ENCODE assay signal across 26 mouse cellular contexts in the genomic region with DNA sequence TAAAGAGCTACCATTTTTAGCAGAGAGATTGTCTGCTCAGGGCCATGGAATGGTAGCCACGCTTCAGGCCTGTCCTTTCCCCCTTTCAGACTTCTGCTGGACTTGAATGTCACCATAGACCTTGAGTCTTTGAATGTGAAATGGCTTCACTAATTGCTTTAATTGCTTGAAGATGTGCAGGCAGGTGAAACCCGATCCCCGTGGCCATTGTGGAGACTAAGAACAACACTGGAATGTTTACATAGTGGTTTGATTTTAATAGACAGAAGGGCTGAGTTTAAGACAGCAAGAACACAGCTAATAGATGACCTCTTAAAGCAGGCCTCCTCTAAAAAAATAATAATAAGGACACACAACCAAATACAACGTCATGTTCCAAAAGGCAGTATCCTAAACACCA.
DNase-seq lines count a peak whose midpoint lies in the region; ATAC-seq and TF ChIP-seq lines count a peak whose summit lies in the region.
"Had no signal": no experiment of that assay in that cellular context is flagged by ENCODE, and none has a peak within 500 bp of the region (broad histone marks: within the 10 kb centered on the region; RNA-seq: fewer than 3 reads in every experiment).

No protein-coding gene starts in this region.

- peak; percentile 25 for DNase-seq in kidney, postnatal 0 days (ENCODE audit: low spot score)
- no peak for DNase-seq in kidney, adult 2 months
- peak; percentile 69 for DNase-seq in Muller cell, postnatal 12 days (ENCODE audit: inconsistent ontology term)
- DNase-seq in embryo, embryonic 10.5 days (ENCODE audit: low spot score): peak; percentile 63
- peak; percentile 47 for DNase-seq in limb, embryonic 10.5 days (ENCODE audit: low spot score)
- DNase-seq in layer of hippocampus, postnatal 14 days (ENCODE audit: low spot score in 2 of 2): no peak
- no peak for DNase-seq in hindbrain, embryonic 11.5 days (ENCODE audit: low spot score)
- DNase-seq in T-cell, adult 2 months (ENCODE audit: low spot score): no peak
- DNase-seq: B cell, adult 2 months; cerebellum, adult 11 months; cerebellum, postnatal 10 days; gastrocnemius, postnatal 25 days; heart, adult 2 months; heart, postnatal 4 days; kidney, postnatal 10 days; layer of hippocampus, postnatal 36 days; lung, postnatal 14 days; right cerebral cortex, postnatal 25 days; spleen, adult 18-20 months had no signal

- TF ChIP-seq POLR2A in kidney, adult 2 months (IDR thresholded peaks at IDR 0.05; ENCODE audit: low read depth, low read length): no peak

- no peak overlapping the region for H3K27ac ChIP-seq in kidney, postnatal 0 days
- H3K27ac ChIP-seq in kidney, adult 2 months (ENCODE audit: insufficient read depth, low read depth, low read length): no peak overlapping the region
- H3K27ac ChIP-seq in limb, embryonic 10.5 days: no peak overlapping the region; the same call in 1 of the 2 replicates
- H3K27ac ChIP-seq in hindbrain, embryonic 11.5 days (ENCODE audit: low read depth, low read length): no peak overlapping the region
- H3K27ac ChIP-seq: forebrain, embryonic 10.5 days; heart, adult 2 months; intestine, embryonic 15.5 days; layer of hippocampus, adult 2 months; limb, embryonic 15.5 days; midbrain, embryonic 13.5 days had no signal

- TF ChIP-seq CTCF in kidney, postnatal 0 days (IDR thresholded peaks at IDR 0.05; ENCODE audit: low read depth): no peak
- no peak for TF ChIP-seq CTCF in kidney, adult 2 months (conservative IDR thresholded peaks at IDR 0.05; ENCODE audit: insufficient read depth, insufficient read length, low read depth, low read length)

- WGBS in kidney, postnatal 0 days: 34% methylated on average over 4 of the region's 4 CpGs
- 69% methylated on average over 4 of the region's 4 CpGs for WGBS in kidney, adult 2 months
- WGBS in limb, embryonic 10.5 days: 23% methylated on average over 4 of the region's 4 CpGs
- WGBS in hindbrain, embryonic 11.5 days: 52% methylated on average over 4 of the region's 4 CpGs

- H3K27me3 ChIP-seq in kidney, postnatal 0 days (ENCODE audit: insufficient read depth, low read length): no peaks in the 10 kb centered on the region
- no peaks in the 10 kb centered on the region for H3K27me3 ChIP-seq in kidney, adult 2 months (replicated peaks; ENCODE audit: control insufficient read depth, insufficient read depth, low read length)
- H3K27me3 ChIP-seq in limb, embryonic 10.5 days (ENCODE audit: low read depth, poor library complexity, severe bottlenecking): peaks cover 3% of the 10 kb centered on the region; the same call in 1 of the 2 replicates
- 0 out of 2 replicates have a peak, but pooled peaks cover 2% of the 10 kb centered on the region for H3K27me3 ChIP-seq in hindbrain, embryonic 11.5 days (ENCODE audit: control insufficient read depth, insufficient read depth, low read length)
- H3K27me3 ChIP-seq: CH12.LX; intestine, embryonic 15.5 days; limb, embryonic 15.5 days had no signal

- peaks cover 15% of the 10 kb centered on the region for H3K4me1 ChIP-seq in kidney, postnatal 0 days (replicated peaks; ENCODE audit: insufficient read depth, low read length)
- peaks cover 6% of the 10 kb centered on the region for H3K4me1 ChIP-seq in kidney, adult 2 months (ENCODE audit: control insufficient read depth, insufficient read depth, low read length)
- H3K4me1 ChIP-seq in limb, embryonic 10.5 days: peaks cover 87% of the 10 kb centered on the region
- peaks cover 5% of the 10 kb centered on the region; the same call in 1 of the 2 replicates for H3K4me1 ChIP-seq in hindbrain, embryonic 11.5 days (replicated peaks; ENCODE audit: control insufficient read depth, insufficient read depth, low read length)

- ATAC-seq in kidney, postnatal 0 days (replicated peaks; ENCODE audit: low FRiP score, low read depth): no peak
- ATAC-seq in hindbrain, embryonic 11.5 days (ENCODE audit: low FRiP score): no peak
- ATAC-seq: hindbrain, embryonic 16.5 days; intestine, embryonic 15.5 days; midbrain, embryonic 13.5 days had no signal

- no peaks in the 10 kb centered on the region for H3K9me3 ChIP-seq in kidney, postnatal 0 days (replicated peaks; ENCODE audit: low read length)
- no peaks in the 10 kb centered on the region for H3K9me3 ChIP-seq in limb, embryonic 10.5 days (replicated peaks)
- no peaks in the 10 kb centered on the region for H3K9me3 ChIP-seq in hindbrain, embryonic 11.5 days (ENCODE audit: control insufficient read depth, low read length)
- H3K9me3 ChIP-seq: forebrain, embryonic 10.5 days; intestine, embryonic 15.5 days; limb, embryonic 15.5 days; midbrain, embryonic 13.5 days had no signal

- H3K4me3 ChIP-seq in kidney, postnatal 0 days (replicated peaks; ENCODE audit: low read depth, low read length): no peak overlapping the region
- no peak overlapping the region for H3K4me3 ChIP-seq in kidney, adult 2 months (ENCODE audit: insufficient read depth, low read depth, low read length)
- H3K4me3 ChIP-seq in limb, embryonic 10.5 days: no peak overlapping the region
- H3K4me3 ChIP-seq in hindbrain, embryonic 11.5 days (ENCODE audit: low read depth, low read length): no peak overlapping the region
- H3K4me3 ChIP-seq: forebrain, embryonic 10.5 days; heart, adult 2 months; intestine, embryonic 15.5 days; layer of hippocampus, adult 2 months; limb, embryonic 15.5 days; midbrain, embryonic 13.5 days had no signal

- no peaks in the 10 kb centered on the region for H3K36me3 ChIP-seq in kidney, postnatal 0 days (ENCODE audit: insufficient read depth, low read length)
- H3K36me3 ChIP-seq in kidney, adult 2 months (ENCODE audit: control insufficient read depth, insufficient read depth, low read length): no peaks in the 10 kb centered on the region
- H3K36me3 ChIP-seq in limb, embryonic 10.5 days: no peaks in the 10 kb centered on the region
- H3K36me3 ChIP-seq in hindbrain, embryonic 11.5 days (ENCODE audit: control insufficient read depth, insufficient read depth, low read length): no peaks in the 10 kb centered on the region
- H3K36me3 ChIP-seq: forebrain, embryonic 10.5 days; intestine, embryonic 15.5 days; limb, embryonic 15.5 days; midbrain, embryonic 13.5 days had no signal

- no peak overlapping the region for H3K9ac ChIP-seq in kidney, postnatal 0 days (ENCODE audit: low read depth, low read length)
- H3K9ac ChIP-seq in hindbrain, embryonic 11.5 days (ENCODE audit: low read depth, low read length): no peak overlapping the region
- H3K9ac ChIP-seq: intestine, embryonic 15.5 days; limb, embryonic 15.5 days; midbrain, embryonic 13.5 days had no signal

- no peak overlapping the region for H3K4me2 ChIP-seq in kidney, postnatal 0 days (ENCODE audit: low read length)
- H3K4me2 ChIP-seq in hindbrain, embryonic 11.5 days (replicated peaks; ENCODE audit: low read depth, low read length): no peak overlapping the region
- H3K4me2 ChIP-seq: intestine, embryonic 15.5 days; limb, embryonic 15.5 days; midbrain, embryonic 13.5 days had no signal

Comparison
In these comparisons a context has a peak if more than half of its experiments do, and no peak if none do; other contexts are left out.
1. DNase-seq: peak in kidney, postnatal 0 days (single experiment), Muller cell, postnatal 12 days (single experiment), embryo, embryonic 10.5 days (single experiment) and limb, embryonic 10.5 days (single experiment); none in kidney, adult 2 months (single experiment), layer of hippocampus, postnatal 14 days (0 of 2), hindbrain, embryonic 11.5 days (single experiment) and T-cell, adult 2 months (single experiment).